Mouse (Mus musculus): ENCODE measurements around the gene Klhl3. TPM values are rescaled to one million over a fixed set of nuclear protein-coding genes. Genes with fewer than 3 reads are reported as not detected.
A peak's percentile ranks its signal among the peaks of the same experiment; 100 is the strongest.

Gene Klhl3
- polyA plus RNA-seq, 1 experiment from 2014 or later, result 2.7 TPM

DNA sequence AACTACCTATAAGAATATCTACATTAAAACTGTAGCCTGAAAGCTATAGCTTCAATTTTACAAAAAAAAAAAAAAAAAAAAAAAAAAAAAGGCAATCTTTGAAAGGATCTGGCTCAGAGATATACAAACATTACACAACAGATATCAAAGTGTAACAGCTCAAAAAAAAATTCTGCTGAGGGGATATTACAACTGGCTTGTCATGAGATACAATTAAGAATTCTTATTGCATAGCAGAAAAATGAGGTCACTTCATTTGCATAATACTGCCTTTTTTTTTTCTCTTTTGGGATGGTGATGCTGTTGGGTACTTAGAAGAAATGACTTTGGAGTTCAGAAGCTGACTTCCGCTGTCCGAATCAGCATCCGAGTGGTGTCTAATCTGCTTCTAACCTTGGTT, 111.6 kb downstream of the Klhl3 start:
- Histone ChIP-seq H3K36me3 (ENCODE audit: insufficient read depth, low read length) (no peaks in the 10 kb centered on the region), H3K9ac (replicated peaks; ENCODE audit: low read depth) (no peak overlapping the region), H3K9me3 (ENCODE audit: low read length) (no peaks in the 10 kb centered on the region), H3K27ac (ENCODE audit: low read length) (no peak overlapping the region), H3K4me2 (replicated peaks; ENCODE audit: low read depth, low read length) (no peak overlapping the region), H3K27me3 (replicated peaks; ENCODE audit: insufficient read depth, low read length) (no peaks in the 10 kb centered on the region), H3K4me1 (ENCODE audit: insufficient read depth, low read depth, low read length) (no peaks in the 10 kb centered on the region), H3K4me3 (ENCODE audit: low read depth, low read length) (no peak overlapping the region)
- TF ChIP-seq CTCF (IDR thresholded peaks at IDR 0.05), result no peak
- DNase-seq (ENCODE audit: low spot score), result peak; percentile 51
- ATAC-seq, result no peak
- WGBS, result 72% methylated on average over 3 of the region's 3 CpGs

DNA sequence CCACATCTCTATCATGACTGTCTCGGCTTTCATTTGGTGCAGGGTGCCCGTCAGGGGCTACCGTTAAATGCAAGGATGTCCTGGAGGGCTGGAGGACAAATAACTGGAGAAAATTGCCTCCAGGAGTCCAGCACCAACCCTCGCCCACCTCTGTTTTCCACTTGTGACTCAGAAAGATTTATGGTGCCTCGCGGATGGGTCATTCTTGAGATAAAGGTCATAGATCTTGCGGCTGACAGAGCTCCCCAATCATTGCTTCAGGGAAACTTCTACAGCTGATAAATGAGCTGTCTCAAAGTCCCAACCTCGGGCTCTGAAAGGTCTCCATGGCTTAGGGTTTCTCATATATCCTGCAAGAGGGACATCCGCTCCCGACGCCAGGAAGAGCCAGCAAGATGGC, 116.9 kb downstream of the Klhl3 start:
- Histone ChIP-seq H3K9me3 (ENCODE audit: low read length) (no peaks in the 10 kb centered on the region), H3K4me3 (ENCODE audit: low read depth, low read length) (no peak overlapping the region), H3K27ac (ENCODE audit: low read length) (no peak overlapping the region), H3K27me3 (replicated peaks; ENCODE audit: insufficient read depth, low read length) (no peaks in the 10 kb centered on the region), H3K9ac (replicated peaks; ENCODE audit: low read depth) (no peak overlapping the region), H3K36me3 (ENCODE audit: insufficient read depth, low read length) (no peaks in the 10 kb centered on the region), H3K4me1 (ENCODE audit: insufficient read depth, low read depth, low read length) (no peaks in the 10 kb centered on the region), H3K4me2 (replicated peaks; ENCODE audit: low read depth, low read length) (no peak overlapping the region)
- 33% methylated on average over 11 of the region's 11 CpGs for WGBS
- TF ChIP-seq CTCF (IDR thresholded peaks at IDR 0.05) (no peak), EP300 (IDR thresholded peaks at IDR 0.05) (no peak)
- ATAC-seq (no peak), DNase-seq (ENCODE audit: low spot score) (no peak)

DNA sequence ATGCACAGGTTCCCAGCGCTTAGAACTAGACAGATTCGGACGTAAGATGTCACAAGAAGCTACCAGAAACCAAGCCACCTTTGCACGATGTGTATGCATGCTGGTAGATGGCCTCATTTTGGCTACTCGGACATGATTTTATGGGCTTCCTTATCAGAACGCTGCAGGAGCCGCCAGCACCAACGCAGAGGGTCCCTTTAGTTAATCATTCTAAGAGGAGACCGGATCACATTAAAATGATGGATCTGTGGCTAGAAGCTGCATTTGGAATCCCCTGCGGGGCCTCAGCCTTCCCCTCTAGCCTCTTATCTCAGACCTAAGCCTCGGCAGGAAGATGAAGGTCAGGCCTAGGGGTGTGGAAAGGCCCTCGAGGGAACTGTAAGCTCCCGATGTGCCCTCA, 117.5 kb downstream of the Klhl3 start:
- Histone ChIP-seq H3K4me3 (ENCODE audit: low read depth, low read length) (no peak overlapping the region), H3K9ac (replicated peaks; ENCODE audit: low read depth) (no peak overlapping the region), H3K4me2 (replicated peaks; ENCODE audit: low read depth, low read length) (no peak overlapping the region), H3K36me3 (ENCODE audit: insufficient read depth, low read length) (no peaks in the 10 kb centered on the region), H3K27ac (ENCODE audit: low read length) (no peak overlapping the region), H3K27me3 (replicated peaks; ENCODE audit: insufficient read depth, low read length) (no peaks in the 10 kb centered on the region), H3K4me1 (ENCODE audit: insufficient read depth, low read depth, low read length) (no peaks in the 10 kb centered on the region), H3K9me3 (ENCODE audit: low read length) (no peaks in the 10 kb centered on the region)
- TF ChIP-seq CTCF (IDR thresholded peaks at IDR 0.05), result no peak
- TF ChIP-seq EP300 (IDR thresholded peaks at IDR 0.05), result no peak
- WGBS, result 22% methylated on average over 13 of the region's 13 CpGs
- DNase-seq (ENCODE audit: low spot score) (no peak), ATAC-seq (no peak)

DNA sequence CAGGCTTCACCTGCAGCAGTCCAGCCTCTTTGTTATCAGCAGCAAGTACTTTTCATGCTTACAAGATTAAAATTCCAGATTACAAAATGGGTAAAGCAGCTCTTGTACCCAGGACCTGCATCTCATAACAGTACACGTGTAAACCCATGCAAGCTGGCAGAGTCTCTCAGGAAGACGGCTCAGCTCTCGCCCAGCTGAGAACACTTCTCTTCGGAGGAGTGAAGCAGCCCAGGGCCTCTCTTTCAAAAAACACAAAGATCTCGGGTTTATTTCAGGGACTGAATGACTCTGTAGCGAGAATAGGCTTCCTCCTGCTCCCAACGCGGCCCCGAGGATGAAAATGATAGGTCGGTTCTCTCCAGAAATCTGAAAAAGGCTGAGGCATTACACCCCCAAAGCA, 128.8 kb downstream of the Klhl3 start:
- H3K36me3 ChIP-seq (ENCODE audit: insufficient read depth, low read length), result no peaks in the 10 kb centered on the region
- 56% methylated on average over 10 of the region's 10 CpGs for WGBS
- DNase-seq (ENCODE audit: low spot score) (peak; percentile 13), ATAC-seq (peak; percentile 21; the same call in 1 of the 2 replicates)
- H3K27me3 ChIP-seq (replicated peaks; ENCODE audit: insufficient read depth, low read length), result no peaks in the 10 kb centered on the region
- H3K4me3 ChIP-seq (ENCODE audit: low read depth, low read length), result no peak overlapping the region
- H3K9me3 ChIP-seq (ENCODE audit: low read length), result no peaks in the 10 kb centered on the region
- no peaks in the 10 kb centered on the region for H3K4me1 ChIP-seq (ENCODE audit: insufficient read depth, low read depth, low read length)
- no peak overlapping the region for H3K27ac ChIP-seq (ENCODE audit: low read length)
- TF ChIP-seq EP300 (IDR thresholded peaks at IDR 0.05) (no peak), CTCF (IDR thresholded peaks at IDR 0.05) (no peak)
- no peak overlapping the region for H3K9ac ChIP-seq (replicated peaks; ENCODE audit: low read depth)
- H3K4me2 ChIP-seq (replicated peaks; ENCODE audit: low read depth, low read length), result no peak overlapping the region

DNA sequence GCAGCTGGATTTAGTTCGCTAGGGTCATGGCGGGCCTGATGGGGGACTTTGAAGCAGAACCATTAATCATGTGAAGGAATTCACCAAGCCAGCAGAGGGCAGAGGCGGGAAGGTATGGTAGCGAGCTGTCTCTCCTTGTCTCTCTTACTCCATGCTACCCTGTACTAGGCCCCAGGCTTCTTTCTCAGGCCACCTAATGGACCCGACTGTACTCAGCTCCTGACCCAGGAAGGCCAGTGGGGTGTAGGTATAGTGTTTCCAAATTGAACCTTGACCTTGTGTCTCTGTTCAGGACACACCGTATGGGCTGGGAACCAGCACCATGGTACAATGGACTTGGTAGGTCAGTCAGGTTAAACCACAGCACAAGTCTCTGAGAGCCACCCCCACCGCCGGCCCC, 129.2 kb downstream of the Klhl3 start:
- Histone ChIP-seq H3K4me1 (ENCODE audit: insufficient read depth, low read depth, low read length) (no peaks in the 10 kb centered on the region), H3K9ac (replicated peaks; ENCODE audit: low read depth) (no peak overlapping the region), H3K9me3 (ENCODE audit: low read length) (no peaks in the 10 kb centered on the region), H3K4me2 (replicated peaks; ENCODE audit: low read depth, low read length) (no peak overlapping the region), H3K27me3 (replicated peaks; ENCODE audit: insufficient read depth, low read length) (no peaks in the 10 kb centered on the region), H3K4me3 (ENCODE audit: low read depth, low read length) (no peak overlapping the region), H3K36me3 (ENCODE audit: insufficient read depth, low read length) (no peaks in the 10 kb centered on the region), H3K27ac (ENCODE audit: low read length) (no peak overlapping the region)
- WGBS, result 48% methylated on average over 8 of the region's 8 CpGs
- DNase-seq (ENCODE audit: low spot score) (no peak), ATAC-seq (peak; percentile 28; the same call in 1 of the 2 replicates)
- no peak for TF ChIP-seq EP300 (IDR thresholded peaks at IDR 0.05)
- TF ChIP-seq CTCF (IDR thresholded peaks at IDR 0.05), result peak; percentile 24; the same call in 1 of the 2 replicates

DNA sequence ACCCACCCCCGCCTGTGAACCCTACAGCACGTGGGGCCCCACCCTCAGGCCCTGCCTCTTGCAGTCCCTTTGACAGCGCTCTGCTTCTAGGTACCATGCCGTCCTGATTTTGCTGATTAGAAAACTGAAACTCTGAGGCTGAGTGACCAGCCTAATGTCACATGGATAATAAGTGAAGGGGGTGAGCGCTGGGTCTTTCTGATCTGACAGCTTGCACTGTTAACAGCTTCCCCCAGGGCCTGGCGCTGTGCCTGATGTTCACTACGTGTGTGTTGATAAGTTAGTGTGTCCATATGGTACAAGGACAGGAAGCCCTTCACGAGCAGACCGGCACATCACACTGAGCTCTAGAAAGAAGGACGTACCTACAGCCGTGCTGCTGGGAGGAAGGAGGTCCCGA, 130.1 kb downstream of the Klhl3 start:
- TF ChIP-seq CTCF (IDR thresholded peaks at IDR 0.05), result no peak
- TF ChIP-seq EP300 (IDR thresholded peaks at IDR 0.05), result no peak
- no peak overlapping the region for H3K4me3 ChIP-seq (ENCODE audit: low read depth, low read length)

DNA sequence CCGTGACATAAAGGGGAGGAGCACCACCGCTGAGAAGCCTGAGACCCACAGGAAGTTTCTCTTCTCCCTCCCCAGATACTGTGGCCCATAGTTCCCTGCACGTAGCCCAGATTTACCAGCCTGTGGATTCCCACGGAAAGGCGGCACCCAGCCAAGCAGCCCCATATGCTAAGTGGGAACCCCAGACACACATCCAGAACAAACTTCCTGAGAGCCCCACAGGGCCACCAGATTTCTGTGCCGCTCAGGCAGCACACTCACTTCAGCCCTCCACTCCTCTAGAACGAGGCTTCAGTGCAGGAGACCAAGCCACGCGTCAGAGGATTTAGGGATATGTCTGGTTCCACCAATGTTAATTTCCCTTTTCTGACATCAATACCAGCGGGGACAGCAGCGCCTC, 130.5 kb downstream of the Klhl3 start:
- no peak overlapping the region for H3K4me3 ChIP-seq (ENCODE audit: low read depth, low read length)
- no peaks in the 10 kb centered on the region for H3K9me3 ChIP-seq (ENCODE audit: low read length)
- H3K4me2 ChIP-seq (replicated peaks; ENCODE audit: low read depth, low read length), result peak overlapping the region; percentile 42
- H3K9ac ChIP-seq (replicated peaks; ENCODE audit: low read depth), result no peak overlapping the region
- 39% methylated on average over 11 of the region's 11 CpGs for WGBS
- DNase-seq (ENCODE audit: low spot score) (no peak), ATAC-seq (no peak)
- H3K27me3 ChIP-seq (replicated peaks; ENCODE audit: insufficient read depth, low read length), result no peaks in the 10 kb centered on the region
- no peak overlapping the region for H3K27ac ChIP-seq (ENCODE audit: low read length)
- H3K4me1 ChIP-seq (ENCODE audit: insufficient read depth, low read depth, low read length), result no peaks in the 10 kb centered on the region
- H3K36me3 ChIP-seq (ENCODE audit: insufficient read depth, low read length), result no peaks in the 10 kb centered on the region
- no peak for TF ChIP-seq CTCF (IDR thresholded peaks at IDR 0.05)
- no peak for TF ChIP-seq EP300 (IDR thresholded peaks at IDR 0.05)

More for the DNA sequence above, 130.1 kb downstream of the Klhl3 start:
- DNase-seq (ENCODE audit: low spot score) (peak; percentile 34), ATAC-seq (peak; percentile 67)
- Histone ChIP-seq H3K36me3 (ENCODE audit: insufficient read depth, low read length) (no peaks in the 10 kb centered on the region), H3K27me3 (replicated peaks; ENCODE audit: insufficient read depth, low read length) (no peaks in the 10 kb centered on the region), H3K4me1 (ENCODE audit: insufficient read depth, low read depth, low read length) (no peaks in the 10 kb centered on the region), H3K4me2 (replicated peaks; ENCODE audit: low read depth, low read length) (peak overlapping the region; percentile 42), H3K9me3 (ENCODE audit: low read length) (no peaks in the 10 kb centered on the region), H3K27ac (ENCODE audit: low read length) (no peak overlapping the region), H3K9ac (replicated peaks; ENCODE audit: low read depth) (no peak overlapping the region)
- WGBS, result 21% methylated on average over 12 of the region's 12 CpGs
